Mouse (Mus musculus): ENCODE data around the gene Tmem135. TPM values are rescaled to one million over a fixed set of nuclear protein-coding genes. Genes with fewer than 3 reads are reported as not detected.

The Tmem135 gene
- polyA plus RNA-seq, 1 experiment from 2014 or later = 42.4 TPM

GRCm38 (mm10) chr7:89151345-89151744 lies 252.7 kb downstream of the Tmem135 start:
- Histone ChIP-seq H3K27ac (no peak overlapping the region), H3K9ac (no peak overlapping the region), H3K4me2 (replicated peaks) (no peak overlapping the region), H3K36me3 (peaks cover 3% of the 10 kb centered on the region), H3K4me3 (replicated peaks) (no peak overlapping the region), H3K9me3 (no peaks in the 10 kb centered on the region), H3K4me1 (replicated peaks) (no peaks in the 10 kb centered on the region), H3K27me3 (replicated peaks) (no peaks in the 10 kb centered on the region)
- no peak for ATAC-seq
- 79% methylated on average over 6 of the region's 6 CpGs for WGBS

- no peaks in the 10 kb centered on the region for H3K27me3 ChIP-seq (replicated peaks)
- no peaks in the 10 kb centered on the region for H3K4me1 ChIP-seq (replicated peaks)
- H3K36me3 ChIP-seq = peaks cover 9% of the 10 kb centered on the region; the same call in 1 of the 2 replicates
- no peaks in the 10 kb centered on the region for H3K9me3 ChIP-seq
- 84% methylated on average over 5 of the region's 5 CpGs for WGBS
- no peak overlapping the region for H3K4me3 ChIP-seq (replicated peaks)
- no peak overlapping the region for H3K4me2 ChIP-seq (replicated peaks)
- no peak overlapping the region for H3K27ac ChIP-seq
- ATAC-seq = no peak
- no peak overlapping the region for H3K9ac ChIP-seq
Observed at GRCm38 (mm10) chr7:89140640-89141300, 263.3 kb downstream of the Tmem135 start.

- no peak overlapping the region for H3K27ac ChIP-seq
- H3K9ac ChIP-seq = no peak overlapping the region
- no peak overlapping the region for H3K4me3 ChIP-seq (replicated peaks)
- H3K36me3 ChIP-seq = no peaks in the 10 kb centered on the region
- no peak overlapping the region for H3K4me2 ChIP-seq (replicated peaks)
- WGBS = 73% methylated on average over 5 of the region's 5 CpGs
- ATAC-seq = no peak
- no peaks in the 10 kb centered on the region for H3K27me3 ChIP-seq (replicated peaks)
- H3K4me1 ChIP-seq (replicated peaks) = no peaks in the 10 kb centered on the region
- no peaks in the 10 kb centered on the region for H3K9me3 ChIP-seq
Observed at GRCm38 (mm10) chr7:89134884-89135511, 269.0 kb downstream of the Tmem135 start.

GRCm38 (mm10) chr7:89126063-89126882 lies 277.7 kb downstream of the Tmem135 start:
- ATAC-seq = peak; percentile 77
- 56% methylated on average over 7 of the region's 7 CpGs for WGBS
- Histone ChIP-seq H3K9ac (no peak overlapping the region), H3K27ac (no peak overlapping the region), H3K27me3 (replicated peaks) (no peaks in the 10 kb centered on the region), H3K9me3 (no peaks in the 10 kb centered on the region), H3K36me3 (no peaks in the 10 kb centered on the region), H3K4me2 (replicated peaks) (no peak overlapping the region), H3K4me3 (replicated peaks) (no peak overlapping the region), H3K4me1 (replicated peaks) (no peaks in the 10 kb centered on the region)

DNA sequence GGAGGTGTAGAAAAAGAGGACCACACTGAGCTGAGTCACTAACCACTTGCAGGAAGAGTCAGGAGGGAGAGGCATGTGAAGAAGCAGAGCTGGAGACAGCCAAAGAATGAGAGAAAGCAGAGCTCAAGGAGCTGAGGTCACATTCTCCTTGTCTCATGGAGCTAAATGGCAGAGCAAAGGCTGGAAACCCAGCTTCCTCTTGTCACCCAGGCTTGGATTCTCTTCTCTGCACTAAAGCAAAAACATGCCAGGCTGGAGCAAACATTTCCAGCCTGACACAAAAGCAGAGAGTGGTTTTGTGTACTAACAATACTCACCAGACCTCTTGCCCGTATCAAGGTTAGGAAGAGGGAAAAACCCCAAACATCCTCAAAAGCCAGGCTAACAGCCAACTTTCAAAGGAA lies 287.8 kb downstream of the Tmem135 start:
- Histone ChIP-seq H3K36me3 (no peaks in the 10 kb centered on the region), H3K27me3 (replicated peaks) (no peaks in the 10 kb centered on the region), H3K27ac (peak overlapping the region; percentile 44), H3K4me1 (replicated peaks) (no peaks in the 10 kb centered on the region), H3K4me3 (replicated peaks) (no peak overlapping the region), H3K9me3 (no peaks in the 10 kb centered on the region), H3K9ac (no peak overlapping the region), H3K4me2 (replicated peaks) (no peak overlapping the region)
- no peak for ATAC-seq
- WGBS = 48% methylated on average over 1 of the region's 1 CpGs

GRCm38 (mm10) chr7:89115633-89116032 lies 288.4 kb downstream of the Tmem135 start:
- Histone ChIP-seq H3K27ac (peak overlapping the region; percentile 44; the same call in 1 of the 2 replicates), H3K9me3 (no peaks in the 10 kb centered on the region), H3K4me1 (replicated peaks) (no peaks in the 10 kb centered on the region), H3K27me3 (replicated peaks) (no peaks in the 10 kb centered on the region), H3K4me3 (replicated peaks) (no peak overlapping the region), H3K36me3 (no peaks in the 10 kb centered on the region), H3K9ac (no peak overlapping the region), H3K4me2 (replicated peaks) (no peak overlapping the region)
- 84% methylated on average over 3 of the region's 3 CpGs for WGBS
- ATAC-seq = no peak

GRCm38 (mm10) chr7:89106421-89106820 lies 297.6 kb downstream of the Tmem135 start:
- Histone ChIP-seq H3K4me1 (replicated peaks) (no peaks in the 10 kb centered on the region), H3K9me3 (no peaks in the 10 kb centered on the region), H3K27ac (no peak overlapping the region), H3K9ac (no peak overlapping the region), H3K4me3 (replicated peaks) (no peak overlapping the region), H3K4me2 (replicated peaks) (no peak overlapping the region), H3K36me3 (no peaks in the 10 kb centered on the region), H3K27me3 (replicated peaks) (no peaks in the 10 kb centered on the region)
- ATAC-seq = no peak
- whole genome bisulfite sequencing = 76% methylated on average over 2 of the region's 2 CpGs

DNA sequence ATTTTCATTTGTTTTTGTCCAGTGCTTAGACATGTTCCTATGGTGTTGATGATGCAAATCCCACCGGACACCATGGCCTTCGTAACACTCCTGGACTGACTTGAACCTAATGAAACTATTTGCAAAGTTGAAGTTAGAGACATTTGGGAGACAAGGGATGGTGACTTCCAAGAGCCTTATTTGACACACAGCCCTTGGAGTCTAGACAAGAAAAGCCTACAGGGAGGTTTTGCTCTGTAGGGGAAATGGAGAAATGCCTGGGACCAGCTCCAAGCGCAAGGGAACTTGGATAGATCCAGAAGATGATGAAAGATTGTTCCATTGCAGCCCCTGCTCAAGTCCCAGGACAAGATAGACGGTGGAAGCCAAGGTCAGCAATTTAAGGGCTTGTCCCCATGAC lies 304.3 kb downstream of the Tmem135 start:
- no peak overlapping the region for H3K27ac ChIP-seq
- H3K9ac ChIP-seq = no peak overlapping the region
- H3K36me3 ChIP-seq = no peaks in the 10 kb centered on the region
- H3K9me3 ChIP-seq = no peaks in the 10 kb centered on the region
- H3K4me1 ChIP-seq (replicated peaks) = no peaks in the 10 kb centered on the region
- H3K4me3 ChIP-seq (replicated peaks) = no peak overlapping the region
- no peak for ATAC-seq
- H3K27me3 ChIP-seq (replicated peaks) = no peaks in the 10 kb centered on the region
- H3K4me2 ChIP-seq (replicated peaks) = no peak overlapping the region
- 86% methylated on average over 4 of the region's 4 CpGs for WGBS

Other genes starting within 250 kb of the Tmem135 start
- gene Fzd4, start 133 bp upstream of the Tmem135 start, polyA plus RNA-seq (2015; fragmentation: Nextera tagmentation; extraction: Ambion mirVana) = 9.1 and 9.5 TPM in 2 replicates
- 92.3 and 102 TPM in 2 replicates for gene Prss23, start 123.0 kb upstream of the Tmem135 start, polyA plus RNA-seq (2015; fragmentation: Nextera tagmentation; extraction: Ambion mirVana)
- gene Me3, start 228.2 kb upstream of the Tmem135 start, polyA plus RNA-seq (2015; fragmentation: Nextera tagmentation; extraction: Ambion mirVana) = 3.3 and 3.6 TPM in 2 replicates